Mouse (Mus musculus) G1E (cell line): ENCODE measurements around the gene Arhgef2.

Source experiments
- CTCF ChIP-seq: IDR thresholded peaks from 2 replicates; pipeline ENCODE4 v1.5.1; 2012; ENCODE audit warnings: low read depth, low read length, inconsistent platforms, mixed read lengths
- GATA1 ChIP-seq: IDR thresholded peaks from 2 replicates; pipeline ENCODE4 v1.6.1; 2012; ENCODE audit warnings: borderline replicate concordance, low read length, inconsistent platforms, mixed read lengths
- POLR2AphosphoS5 ChIP-seq: IDR thresholded peaks from 2 replicates; pipeline ENCODE4 v1.6.1; 2012; ENCODE audit warnings: low read depth, low read length, inconsistent platforms; ENCODE audit not compliant: insufficient replicate concordance
- TAL1 ChIP-seq: conservative IDR thresholded peaks from 2 replicates; pipeline ENCODE4 v1.6.1; 2012; ENCODE audit warnings: low read depth, low read length, inconsistent platforms, mixed read lengths

- TF ChIP-seq CTCF (no peak), POLR2AphosphoS5 (no peak), TAL1 (no peak), GATA1 (no peak)
Observed at GRCm38 (mm10) chr3:88659798-88660197, 54.0 kb downstream of the Arhgef2 start.
